Mouse (Mus musculus) spleen, adult 2 months (tissue): ENCODE data around the gene Rbfox1.

ENCODE experiments used
- CTCF ChIP-seq: fragments of 200-500 bp; IDR thresholded peaks from 2 replicates; pipeline ENCODE4 v1.5.1; 2011; ENCODE audit warnings: mild to moderate bottlenecking, inconsistent platforms; ENCODE audit not compliant: insufficient read depth, insufficient read length, insufficient replicate concordance; ENCODE audit errors: extremely low read depth
- POLR2A ChIP-seq: fragments of 200-500 bp; IDR thresholded peaks from 2 replicates; pipeline ENCODE4 v1.6.1; 2011; ENCODE audit warnings: low read depth, low read length, inconsistent platforms

- TF ChIP-seq CTCF, result no peak
- no peak for TF ChIP-seq POLR2A
These were observed 270.4 kb downstream of the Rbfox1 start for GRCm38 (mm10) chr16:6155556-6155955.
